ENCODE assay signal across 22 mouse cellular contexts in the genomic region with DNA sequence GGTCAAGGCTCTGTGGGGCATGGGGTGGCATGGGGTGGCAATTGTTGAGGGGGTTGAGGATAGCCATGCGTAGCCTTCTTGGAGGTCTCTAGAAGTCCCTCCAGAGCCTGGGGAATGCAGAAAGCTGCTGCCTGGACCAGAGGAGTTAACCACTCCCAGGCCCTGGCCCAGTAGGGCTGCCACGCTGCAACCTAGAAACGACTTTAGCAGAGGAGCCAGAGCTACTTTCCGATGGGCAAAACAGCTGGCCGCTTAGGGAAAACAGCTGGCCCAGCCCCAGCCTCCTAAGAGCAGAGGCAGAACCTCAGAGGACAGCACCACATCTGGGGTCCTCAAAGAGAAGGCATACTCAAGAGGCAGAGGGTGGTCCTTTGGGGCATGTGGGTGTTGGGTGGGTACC. TPM values are rescaled to one million over a fixed set of nuclear protein-coding genes. Genes with fewer than 3 reads are reported as not detected.
A peak's percentile ranks its signal among the peaks of the same experiment; 100 is the strongest.
DNase-seq lines count a peak whose midpoint lies in the region; TF ChIP-seq lines count a peak whose summit lies in the region.
"Had no signal": no experiment of that assay in that cellular context is flagged by ENCODE, and none has a peak within 500 bp of the region (broad histone marks: within the 10 kb centered on the region; RNA-seq: fewer than 3 reads in every experiment).

No protein-coding gene starts in this region.

- no peak overlapping the region for H3K4me3 ChIP-seq in left cerebral cortex, adult 2 months
- no peak overlapping the region for H3K4me3 ChIP-seq in cortical plate, adult 2 months (ENCODE audit: insufficient read depth, low read length)
- H3K4me3 ChIP-seq: embryonic facial prominence, embryonic 15.5 days; forebrain, embryonic 15.5 days; heart, adult 2 months; heart, embryonic 12.5 days; liver, embryonic 15.5 days; lung, embryonic 15.5 days; midbrain, embryonic 12.5 days; stomach, embryonic 15.5 days had no signal

- TF ChIP-seq POLR2A in cortical plate, adult 2 months (IDR thresholded peaks at IDR 0.05; ENCODE audit: extremely low read depth, insufficient read depth, low read length): no peak

- peak overlapping the region; percentile 74; the same call in 1 of the 2 replicates for H3K27ac ChIP-seq in left cerebral cortex, adult 2 months
- H3K27ac ChIP-seq in cortical plate, adult 2 months (ENCODE audit: insufficient read depth, low read length): peak overlapping the region; percentile 87
- H3K27ac ChIP-seq: embryonic facial prominence, embryonic 15.5 days; forebrain, embryonic 15.5 days; heart, adult 2 months; liver, embryonic 15.5 days; lung, embryonic 15.5 days; stomach, embryonic 15.5 days had no signal

- intact Hi-C loops in left cerebral cortex, adult 2 months (cut with DNase I): no loop called here
- intact Hi-C loops in gastrocnemius, postnatal 14 days (cut with DNase I; ENCODE audit: low total_unique reads): loop anchor here (5.0 kb wide), 1 partner anchor 41 kb away; no protein-coding TSS in a partner anchor

- TF ChIP-seq CTCF in left cerebral cortex, adult 2 months (IDR thresholded peaks at IDR 0.05): no peak
- no peak for TF ChIP-seq CTCF in cortical plate, adult 2 months (IDR thresholded peaks at IDR 0.05; ENCODE audit: extremely low read depth, insufficient read depth, low read length)

- DNase-seq in gastrocnemius, postnatal 10 days: peak; percentile 36
- no peak for DNase-seq in gastrocnemius, adult 18-20 months (ENCODE audit: low spot score)
- DNase-seq in left cerebral cortex, adult 2 months (ENCODE audit: extremely low spot score in 1 of 2, low spot score in 2 of 2): no peak
- no peak for DNase-seq in left cerebral cortex, adult 18-20 months (ENCODE audit: low spot score in 2 of 2)
- peak; percentile 52 for DNase-seq in gastrocnemius, postnatal 14 days
- no peak for DNase-seq in cerebellum, adult 18-20 months
- DNase-seq: adrenal gland, postnatal 10 days; cerebellum, adult 11-12 months; heart, adult 2 months; heart, postnatal 4 days; kidney, adult 9 months; kidney, postnatal 14 days; left cerebral cortex, postnatal 4 days; right cerebral cortex, postnatal 25 days had no signal

- no peaks in the 10 kb centered on the region for H3K4me1 ChIP-seq in cortical plate, adult 2 months (ENCODE audit: control insufficient read depth, insufficient read depth, low read length)
- H3K4me1 ChIP-seq: embryonic facial prominence, embryonic 15.5 days; heart, embryonic 12.5 days; lung, embryonic 15.5 days; stomach, embryonic 15.5 days had no signal

RNA-seq across cellular contexts. Expression of a gene that starts 11.0 kb away (rescaled TPM):
- 10 to 100 TPM; 28.3 to 39.0 TPM for total RNA-seq in gastrocnemius, postnatal 10 days (2021)
- 1 to 10 TPM; 1.6 to 1.7 TPM for total RNA-seq in gastrocnemius, adult 18-20 months (2021)
- 1 to 10 TPM; 5.9 to 8.6 TPM for total RNA-seq in left cerebral cortex, adult 2 months (2021)
- 1 to 10 TPM; 7.4 to 9.9 TPM for total RNA-seq in left cerebral cortex, adult 18-20 months (2021)
- polyA plus RNA-seq in cortical plate, adult 2 months (2012; rRNA removed): 18.4 and 21.0 TPM in 2 replicates
- 10 to 100 TPM; 17.7 TPM for total RNA-seq in gastrocnemius, postnatal 14 days (2021)

RNA-seq across cellular contexts. Expression of a gene that starts 31.1 kb away (rescaled TPM):
- 10 to 100 TPM; 21.3 to 29.7 TPM for total RNA-seq in gastrocnemius, postnatal 10 days (2021)
- 10 to 100 TPM; 10.4 to 11.9 TPM for total RNA-seq in gastrocnemius, adult 18-20 months (2021)
- 100 to 1,000 TPM in 1 of 2 experiments, 10 to 100 TPM in 1; 97.9 to 101 TPM for total RNA-seq in left cerebral cortex, adult 2 months (2021)
- 10 to 100 TPM; 84.6 to 94.6 TPM for total RNA-seq in left cerebral cortex, adult 18-20 months (2021)
- 172 and 188 TPM in 2 replicates for polyA plus RNA-seq in cortical plate, adult 2 months (2012; rRNA removed)
- 10 to 100 TPM; 15.1 to 16.1 TPM for total RNA-seq in gastrocnemius, postnatal 14 days (2021)

RNA-seq across cellular contexts. Expression of a gene that starts 38.1 kb away (rescaled TPM):
- total RNA-seq in gastrocnemius, postnatal 10 days (2021): 10 to 100 TPM; 25.4 to 28.6 TPM
- total RNA-seq in gastrocnemius, adult 18-20 months (2021): 10 to 100 TPM; 23.9 to 30.3 TPM
- total RNA-seq in left cerebral cortex, adult 2 months (2021): 10 to 100 TPM; 48.4 to 50.0 TPM
- 10 to 100 TPM; 48.1 to 49.6 TPM for total RNA-seq in left cerebral cortex, adult 18-20 months (2021)
- polyA plus RNA-seq in cortical plate, adult 2 months (2012; rRNA removed): 68.6 and 75.0 TPM in 2 replicates
- 10 to 100 TPM; 21.1 to 21.9 TPM for total RNA-seq in gastrocnemius, postnatal 14 days (2021)

RNA-seq across cellular contexts. Expression of a gene that starts 55.5 kb away (rescaled TPM):
- 10 to 100 TPM; 10.6 to 11.2 TPM for total RNA-seq in gastrocnemius, postnatal 10 days (2021)
- total RNA-seq in gastrocnemius, adult 18-20 months (2021): 1 to 10 TPM; 6.5 to 7.0 TPM
- 10 to 100 TPM; 74.7 to 80.7 TPM for total RNA-seq in left cerebral cortex, adult 2 months (2021)
- 10 to 100 TPM; 72.1 to 75.8 TPM for total RNA-seq in left cerebral cortex, adult 18-20 months (2021)
- polyA plus RNA-seq in cortical plate, adult 2 months (2012; rRNA removed): 74.2 and 77.1 TPM in 2 replicates
- total RNA-seq in gastrocnemius, postnatal 14 days (2021): 10 to 100 TPM in 1 of 2 experiments, 1 to 10 TPM in 1; 8.6 to 10.1 TPM

Comparison
In these comparisons a context has a peak if more than half of its experiments do, and no peak if none do; other contexts are left out.
1. DNase-seq: peak in gastrocnemius, postnatal 10 days (single experiment) and gastrocnemius, postnatal 14 days (single experiment); none in gastrocnemius, adult 18-20 months (single experiment), left cerebral cortex, adult 2 months (0 of 2), left cerebral cortex, adult 18-20 months (0 of 2) and cerebellum, adult 18-20 months (0 of 2).